Mouse (Mus musculus) ovary, postnatal 10 days (tissue): ENCODE results near the gene Eno3.
A peak's percentile ranks its signal among the peaks of the same experiment; 100 is the strongest.

ENCODE experiments used
- DNase-seq: peaks from one replicate; pipeline ENCODE4 v3.0.0; 2022; ENCODE audit warnings: low spot score

The Eno3 gene

GRCm38 (mm10) chr11:70657573-70657972, 571 bp downstream of the Eno3 start:
- DNase-seq: no peak

DNA sequence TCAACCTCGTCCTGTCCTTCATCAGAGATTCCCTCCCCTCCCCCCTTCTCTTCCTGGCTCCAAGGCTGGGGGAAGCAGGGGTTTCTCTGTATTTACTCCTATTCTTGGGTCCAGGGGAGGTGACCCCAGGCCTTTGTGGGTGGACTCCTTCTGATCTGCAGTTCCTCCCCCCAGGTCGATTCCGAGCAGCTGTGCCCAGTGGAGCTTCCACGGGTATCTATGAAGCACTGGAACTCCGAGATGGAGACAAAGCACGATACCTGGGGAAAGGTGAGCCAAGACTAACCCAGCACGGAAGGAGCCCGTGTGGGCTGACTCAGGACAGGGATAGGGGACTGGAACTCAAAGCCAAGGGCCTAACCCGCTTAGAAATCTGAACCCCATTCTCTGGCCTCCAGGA, 989 bp downstream of the Eno3 start:
- DNase-seq: no peak

- no peak for DNase-seq
Measured at GRCm38 (mm10) chr11:70658521-70658920, 1.5 kb downstream of the Eno3 start.

- no peak for DNase-seq
Measured at GRCm38 (mm10) chr11:70658942-70659341, 1.9 kb downstream of the Eno3 start.

DNA sequence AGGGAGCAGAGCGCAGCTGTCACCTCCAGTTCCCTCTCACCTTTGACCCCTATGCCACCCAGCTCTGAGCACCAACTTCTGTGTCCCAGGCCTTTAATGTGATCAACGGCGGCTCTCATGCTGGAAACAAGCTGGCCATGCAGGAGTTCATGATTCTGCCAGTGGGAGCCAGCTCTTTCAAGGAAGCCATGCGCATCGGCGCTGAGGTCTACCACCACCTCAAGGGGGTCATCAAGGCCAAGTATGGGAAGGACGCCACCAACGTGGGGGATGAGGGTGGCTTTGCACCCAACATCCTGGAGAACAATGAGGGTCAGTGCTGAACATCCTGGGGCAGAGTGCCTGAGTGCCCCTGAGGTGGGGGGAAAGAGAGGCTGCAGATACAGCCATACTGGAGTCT, 3.6 kb downstream of the Eno3 start:
- no peak for DNase-seq

- DNase-seq: no peak
Measured at GRCm38 (mm10) chr11:70663101-70663500, 6.1 kb downstream of the Eno3 start.

- no peak for DNase-seq
Measured at GRCm38 (mm10) chr11:70663957-70664356, 7.0 kb downstream of the Eno3 start.

DNA sequence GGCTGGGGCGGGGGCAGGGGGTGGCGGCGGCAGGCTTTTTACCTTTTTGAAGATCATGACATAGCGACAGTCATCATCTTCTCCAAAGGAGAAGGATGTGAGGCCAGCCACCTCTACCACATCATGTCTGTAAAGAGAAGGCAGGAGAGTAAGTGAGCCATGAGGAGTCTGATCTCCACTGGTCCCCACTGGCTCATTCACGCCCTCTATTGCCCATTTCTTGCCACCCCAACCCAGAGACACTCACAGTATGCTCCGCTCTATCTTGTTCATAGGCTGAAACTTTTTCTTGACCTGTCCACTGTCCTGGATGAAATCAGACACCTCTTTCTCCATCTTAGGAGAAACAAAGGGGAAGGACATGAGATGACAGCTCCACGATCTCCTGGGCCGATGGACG, 7.7 kb downstream of the Eno3 start:
- DNase-seq: no peak

DNA sequence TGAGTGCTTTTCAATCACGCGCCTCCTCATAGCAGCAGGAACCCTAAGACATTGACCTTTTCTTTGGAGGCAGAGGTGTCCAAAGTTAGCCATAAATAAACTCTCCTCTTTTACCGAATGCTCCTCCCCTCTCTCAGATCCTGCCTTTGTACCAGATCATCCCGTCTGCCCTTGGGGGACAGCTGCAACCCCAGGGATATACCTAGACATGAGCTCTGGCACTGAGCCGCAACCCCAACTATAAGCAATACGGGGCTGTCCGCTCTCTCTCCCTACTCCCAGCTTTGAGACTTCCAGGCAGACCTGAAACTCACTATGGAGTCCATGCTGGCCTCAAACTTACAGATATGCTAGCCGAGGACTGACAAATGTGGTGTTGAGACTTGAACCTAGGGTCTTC, 9.7 kb downstream of the Eno3 start:
- no peak for DNase-seq

GRCm38 (mm10) chr11:70667271-70668150, 10.5 kb downstream of the Eno3 start:
- DNase-seq: no peak

GRCm38 (mm10) chr11:70668335-70668770, 11.4 kb downstream of the Eno3 start:
- peak; percentile 37 for DNase-seq

GRCm38 (mm10) chr11:70668771-70669505, 11.9 kb downstream of the Eno3 start, which contains the start of gene Spag7:
Gene Spag7 (minus strand): TSS chr11:70669416.
- DNase-seq: peak; percentile 95

DNA sequence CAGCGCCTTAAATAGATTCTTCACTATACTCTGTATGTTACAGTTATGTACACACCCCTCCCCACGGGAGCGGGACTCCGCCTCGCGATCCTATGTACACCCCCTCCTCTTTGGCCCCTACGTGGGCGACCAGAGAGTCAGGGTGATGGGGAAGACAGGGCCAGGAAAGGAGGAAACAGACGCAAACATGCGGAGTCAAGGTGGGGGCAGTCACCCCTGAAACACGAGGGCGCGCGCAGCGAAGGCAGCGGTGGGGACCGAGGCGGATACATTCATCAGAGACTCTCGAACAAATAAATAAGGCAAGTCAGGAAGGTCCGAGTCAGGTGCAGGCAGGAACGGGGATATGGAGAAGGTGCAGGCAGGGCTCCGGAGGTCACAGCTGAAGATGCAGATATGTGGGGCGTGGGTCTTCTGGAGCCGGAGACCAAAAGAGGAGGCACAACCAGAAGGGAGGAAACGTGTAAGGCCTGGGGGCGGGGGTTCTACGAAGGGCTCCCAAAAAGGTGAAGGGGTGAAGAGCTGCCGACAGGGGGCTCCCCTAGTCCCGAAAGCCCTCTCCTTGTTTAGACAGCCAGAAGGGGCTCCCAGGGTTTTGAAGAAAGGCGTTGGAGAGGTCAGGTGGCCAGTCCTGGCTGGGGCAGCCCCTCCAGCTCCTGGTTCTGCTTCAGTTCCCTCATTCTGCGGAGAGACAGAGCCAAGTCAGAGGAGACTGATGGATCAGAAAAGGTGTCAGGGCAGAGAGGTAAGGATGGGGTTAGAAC, 12.8 kb downstream of the Eno3 start:
- peak; percentile 43 for DNase-seq

DNA sequence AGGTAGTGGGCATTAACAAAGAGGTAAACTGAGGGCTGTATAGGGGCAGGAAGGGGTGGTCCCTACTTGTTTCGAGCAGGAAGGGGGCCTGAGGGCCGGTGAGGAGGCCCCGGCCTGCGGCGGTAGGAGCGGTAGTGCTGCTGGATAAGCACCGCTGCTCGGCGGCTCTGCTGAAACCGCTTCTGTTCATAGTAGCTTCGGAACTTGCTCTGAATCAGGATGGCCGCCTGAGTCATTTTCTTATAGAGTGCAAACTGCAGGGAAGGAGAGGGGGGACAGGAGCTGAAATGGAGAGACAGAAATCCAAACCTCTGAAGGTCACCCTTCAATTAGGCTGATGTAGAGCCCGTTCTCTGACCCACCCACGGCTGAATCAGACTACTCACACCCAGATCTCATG, 13.5 kb downstream of the Eno3 start:
- DNase-seq: no peak

- DNase-seq: no peak
Measured at GRCm38 (mm10) chr11:70671333-70672047, 14.5 kb downstream of the Eno3 start.

GRCm38 (mm10) chr11:70674014-70674413, 17.0 kb downstream of the Eno3 start:
- no peak for DNase-seq

GRCm38 (mm10) chr11:70674501-70674900, 17.5 kb downstream of the Eno3 start:
- no peak for DNase-seq

DNA sequence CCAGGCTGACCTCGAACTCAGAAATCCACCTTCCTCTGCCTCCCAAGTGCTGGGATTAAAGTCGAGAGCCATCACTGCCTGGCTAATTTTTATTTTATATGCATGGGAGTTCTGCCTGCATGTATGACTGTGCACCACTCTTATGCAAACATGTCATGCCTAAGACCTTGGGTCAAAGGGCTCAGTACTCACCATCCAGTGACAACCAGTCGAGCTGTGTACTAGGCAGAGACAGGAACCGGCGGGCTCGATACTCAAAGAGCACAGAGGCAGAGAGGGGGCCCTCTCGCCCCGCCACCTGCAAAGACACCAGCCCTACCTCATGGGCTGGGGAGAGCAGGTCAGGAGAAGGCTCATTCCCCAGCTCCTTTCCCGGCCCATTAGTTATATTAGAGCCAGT, 21.1 kb downstream of the Eno3 start:
- no peak for DNase-seq

- no peak for DNase-seq
Measured at GRCm38 (mm10) chr11:70678576-70678975, 21.6 kb downstream of the Eno3 start.

- no peak for DNase-seq
Measured at GRCm38 (mm10) chr11:70679361-70679760, 22.4 kb downstream of the Eno3 start.

DNA sequence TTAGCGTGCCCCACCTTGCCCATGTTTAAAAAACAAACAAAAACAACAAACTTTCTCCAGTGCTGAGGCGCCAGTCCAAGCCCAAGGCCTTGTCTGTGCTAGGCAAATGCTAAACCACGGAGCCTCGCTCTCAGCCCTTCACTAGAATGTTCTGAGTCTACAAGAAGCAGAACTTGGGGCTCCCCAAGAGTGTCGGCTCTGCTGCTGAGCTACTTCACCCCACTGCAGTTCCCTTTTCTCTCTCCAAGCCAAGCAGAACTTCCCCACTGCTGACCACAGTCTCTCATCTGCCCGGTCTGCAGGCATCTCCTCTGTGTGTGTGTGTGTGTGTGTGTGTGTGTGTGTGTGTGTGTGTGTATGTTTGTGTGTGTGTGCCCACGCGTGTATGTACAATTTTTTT, 22.9 kb downstream of the Eno3 start:
- no peak for DNase-seq

DNA sequence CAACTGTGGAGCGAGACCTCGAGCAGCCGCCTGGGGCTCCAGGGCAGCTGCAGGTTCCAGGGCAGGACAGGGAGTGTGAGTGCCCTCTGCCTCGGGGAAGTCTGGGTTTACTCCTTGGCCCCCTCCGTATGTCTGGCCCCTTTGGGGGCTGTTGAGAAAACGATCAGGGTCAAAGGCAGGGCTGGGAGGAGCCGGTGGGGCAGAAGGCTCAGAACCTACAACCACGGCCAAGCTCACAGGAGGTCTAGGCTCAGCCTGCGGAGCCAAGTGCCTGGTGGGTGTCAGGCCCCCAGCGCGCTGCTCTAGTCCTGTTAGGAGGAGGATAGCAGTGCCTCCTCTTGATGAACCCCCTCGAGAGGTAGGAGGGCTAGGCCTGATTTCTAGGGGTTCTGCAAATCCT, 24.2 kb downstream of the Eno3 start:
- no peak for DNase-seq
